Mouse (Mus musculus) left cerebral cortex, adult 9 months (tissue): ENCODE measurements around the gene Mafg.

ENCODE experiments used
- DNase-seq, 2 experiments: peaks; one replicate each; pipeline ENCODE4 v3.0.0; 2022; ENCODE audit warnings: low spot score in 2 of 2

Mafg gene

GRCm38 (mm10) chr11:120647047-120647830 lies 13.8 kb upstream of the Mafg start:
- DNase-seq, result no peak

DNA sequence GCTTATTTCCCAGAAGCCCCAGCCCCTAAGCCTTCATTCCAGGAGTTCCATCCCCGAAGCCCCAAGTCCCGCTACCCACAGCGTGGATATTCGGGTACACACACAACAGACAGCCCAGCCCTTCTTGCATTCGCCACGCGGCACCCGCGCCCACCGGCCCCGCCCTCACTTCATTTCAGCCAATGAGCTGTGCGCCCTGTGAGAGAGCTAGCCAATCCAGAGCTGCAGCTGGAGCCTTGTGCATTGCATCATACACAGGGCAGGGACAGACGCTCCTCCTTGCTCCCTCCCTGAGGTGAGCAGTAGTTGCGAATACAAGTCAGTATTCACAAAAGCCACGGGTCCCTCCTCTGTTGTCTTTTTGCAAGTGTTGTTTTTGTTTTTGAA lies 10.2 kb upstream of the Mafg start, which contains the start of gene Pycr1:
Gene Pycr1, minus strand, starts transcription at position 169 of the 387 bp plus-strand sequence.
- DNase-seq, result peak; percentile 82 to 95

GRCm38 (mm10) chr11:120642939-120643600 lies 9.7 kb upstream of the Mafg start:
- no peak for DNase-seq

DNA sequence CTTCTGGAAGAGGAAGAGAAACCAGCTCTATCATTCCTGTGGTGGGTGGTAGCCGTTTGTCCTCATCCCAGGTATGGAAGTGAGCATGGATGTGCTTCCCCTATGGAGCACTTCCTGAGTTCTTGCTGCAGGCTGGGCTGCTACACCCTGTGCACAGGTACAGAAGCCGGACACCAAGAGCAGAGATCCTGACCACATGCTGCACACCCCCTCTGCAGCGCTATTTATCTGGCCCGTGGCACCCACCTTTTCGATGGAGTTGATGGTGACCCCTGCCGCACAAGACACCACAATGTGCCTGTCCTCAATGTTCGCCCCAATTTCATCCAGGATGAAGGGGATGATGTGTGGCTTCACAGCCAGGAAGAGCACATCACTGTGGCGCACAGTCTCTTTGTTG lies 8.5 kb upstream of the Mafg start:
- DNase-seq, result no peak

DNA sequence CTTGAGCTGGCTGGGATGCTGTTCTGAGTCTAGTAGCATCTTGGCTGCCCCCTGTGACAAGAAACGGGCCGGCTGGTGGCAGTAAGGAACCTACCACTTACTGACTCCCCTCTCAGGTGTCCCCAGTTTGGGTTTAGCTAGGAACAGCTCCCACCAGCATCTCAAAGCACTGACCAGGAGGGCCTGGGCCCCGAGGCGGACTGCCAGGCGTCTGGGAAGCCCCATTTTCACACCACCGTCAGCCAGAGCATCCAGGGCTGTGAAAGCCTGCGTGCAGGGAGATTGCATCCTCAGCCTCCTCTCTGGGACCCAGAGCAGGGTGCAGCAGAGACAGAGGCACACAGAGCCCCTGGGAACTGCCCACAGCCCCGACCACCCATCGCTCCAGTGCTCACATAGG lies 7.9 kb upstream of the Mafg start:
- DNase-seq, result no peak

GRCm38 (mm10) chr11:120634810-120635209 lies 1.4 kb upstream of the Mafg start:
- no peak for DNase-seq

- DNase-seq, result peak in 1 of 2 experiments; percentile 65
These were observed 561 bp downstream of the Mafg start for GRCm38 (mm10) chr11:120632559-120633519.

GRCm38 (mm10) chr11:120631726-120632448 lies 1.5 kb downstream of the Mafg start:
- DNase-seq, result peak in 1 of 2 experiments; percentile 2

- peak in 1 of 2 experiments; percentile 5 for DNase-seq
These were observed 2.3 kb downstream of the Mafg start for GRCm38 (mm10) chr11:120630881-120631725.

- no peak for DNase-seq
These were observed 3.0 kb downstream of the Mafg start for GRCm38 (mm10) chr11:120630401-120630871.

DNA sequence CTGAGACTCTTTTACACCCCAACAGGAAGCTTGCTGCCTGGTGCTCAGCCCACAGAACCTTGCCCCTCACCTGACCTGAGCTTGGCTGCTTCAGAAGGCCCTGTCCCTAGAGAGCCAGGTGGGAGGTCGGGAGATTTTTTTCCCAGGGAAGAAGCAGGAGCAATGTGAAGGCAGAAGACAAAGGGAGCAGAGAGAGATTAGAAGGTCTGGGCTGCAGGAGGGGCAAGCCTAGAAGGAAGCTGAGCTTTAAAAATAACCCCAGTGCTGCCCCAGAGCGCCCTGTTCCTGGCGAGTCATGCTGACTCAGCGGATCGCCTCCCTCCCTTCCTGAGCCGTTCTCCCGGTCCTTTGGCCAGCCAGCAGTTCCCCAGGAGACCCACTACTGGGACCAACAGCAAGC lies 3.5 kb downstream of the Mafg start:
- no peak for DNase-seq

- DNase-seq, result no peak
These were observed 4.1 kb downstream of the Mafg start for GRCm38 (mm10) chr11:120629341-120629730.

GRCm38 (mm10) chr11:120628601-120629340 lies 4.6 kb downstream of the Mafg start:
- DNase-seq, result no peak

DNA sequence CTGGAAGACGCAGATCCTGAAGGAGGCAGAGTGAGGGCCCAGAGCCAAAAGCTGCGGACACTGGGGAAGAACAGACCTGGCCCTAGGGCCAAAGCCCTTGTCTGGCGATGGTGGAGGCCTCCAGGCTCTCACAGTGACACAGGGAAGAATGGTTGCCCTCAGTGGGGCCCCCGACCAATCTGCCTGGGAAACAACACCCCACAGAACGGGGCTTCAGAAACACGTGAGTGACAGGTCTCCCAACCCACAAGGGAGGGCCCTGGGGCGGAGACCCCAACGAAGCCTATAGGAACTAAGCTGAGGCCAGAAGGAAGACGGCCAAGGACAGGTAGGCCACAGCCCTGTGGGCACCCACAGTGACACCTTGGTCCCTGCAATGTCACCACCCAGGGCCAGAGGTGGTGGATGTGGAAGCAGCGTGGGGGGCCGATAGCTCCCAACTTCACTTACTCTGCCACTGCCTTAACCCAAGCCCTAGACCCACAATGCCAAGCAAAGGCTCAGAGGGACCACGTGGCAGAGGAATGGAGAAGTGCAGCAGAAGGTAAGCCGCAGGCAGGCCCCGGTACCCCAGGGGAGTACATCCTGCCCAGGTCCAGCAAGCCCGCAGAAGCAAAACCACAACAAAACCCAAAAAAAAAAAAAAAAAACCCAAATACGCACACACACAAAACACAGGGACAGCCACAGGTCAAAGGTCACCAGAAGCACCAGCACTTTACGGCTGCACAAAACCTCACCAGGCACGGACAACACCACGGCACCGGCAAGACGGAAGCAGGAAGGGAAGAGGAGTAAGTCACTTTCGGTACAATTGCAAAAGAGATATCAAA lies 5.7 kb downstream of the Mafg start:
- DNase-seq, result no peak

DNA sequence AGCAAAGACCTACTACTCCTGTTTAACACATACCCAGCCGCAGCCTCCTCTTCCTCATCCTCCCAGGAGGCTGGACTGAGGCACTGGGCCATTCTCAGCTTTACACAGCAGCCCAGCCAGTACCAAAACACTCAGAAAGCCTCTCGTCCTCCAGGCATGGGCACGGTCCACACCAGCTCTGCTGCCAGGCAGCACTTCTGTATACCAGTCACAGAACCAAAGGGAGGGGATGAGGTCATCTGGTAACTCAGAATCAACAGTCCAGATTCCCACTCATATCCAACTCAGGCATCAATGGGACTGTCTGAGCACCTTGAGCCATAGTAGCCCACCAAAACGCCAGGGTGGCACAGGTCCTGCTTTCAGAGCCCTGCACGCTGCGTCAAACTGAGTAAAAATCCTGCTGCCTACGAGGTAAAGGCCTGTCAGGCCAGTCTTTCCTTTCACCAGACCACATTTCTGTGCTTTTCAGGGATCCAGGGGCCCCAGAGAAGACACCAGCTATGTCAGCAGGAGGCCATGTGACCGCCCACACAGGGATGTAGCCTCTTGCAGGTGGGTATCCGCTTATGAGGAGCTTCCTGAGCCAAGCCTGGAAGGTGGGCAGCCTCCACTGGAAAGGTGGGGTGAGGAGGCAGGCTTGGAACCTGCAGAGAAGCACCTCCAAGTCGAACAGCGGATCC lies 6.5 kb downstream of the Mafg start:
- no peak for DNase-seq

- DNase-seq, result no peak
These were observed 8.1 kb downstream of the Mafg start, which contains the start of gene Sirt7 for GRCm38 (mm10) chr11:120625152-120625775. Sirt7 (minus strand) TSS chr11:120625240.

GRCm38 (mm10) chr11:120624680-120625111 lies 8.7 kb downstream of the Mafg start:
- DNase-seq, result peak in 1 of 2 experiments; percentile 84
